Mouse (Mus musculus): Measurements from ENCODE around the gene Cenpm.

- no peak for TF ChIP-seq CTCF (IDR thresholded peaks at IDR 0.05; ENCODE audit: borderline replicate concordance, insufficient read depth, low read length)
- no peak for TF ChIP-seq POLR2A (IDR thresholded peaks at IDR 0.05; ENCODE audit: low read depth, low read length)
Measured at GRCm38 (mm10) chr15:82268783-82269182, 24.2 kb upstream of the Cenpm start.

Data from embryonic fibroblast, embryonic 13.5 days (primary cell).